Mouse (Mus musculus): ENCODE results near the gene Arl16.

The Arl16 gene

DNA sequence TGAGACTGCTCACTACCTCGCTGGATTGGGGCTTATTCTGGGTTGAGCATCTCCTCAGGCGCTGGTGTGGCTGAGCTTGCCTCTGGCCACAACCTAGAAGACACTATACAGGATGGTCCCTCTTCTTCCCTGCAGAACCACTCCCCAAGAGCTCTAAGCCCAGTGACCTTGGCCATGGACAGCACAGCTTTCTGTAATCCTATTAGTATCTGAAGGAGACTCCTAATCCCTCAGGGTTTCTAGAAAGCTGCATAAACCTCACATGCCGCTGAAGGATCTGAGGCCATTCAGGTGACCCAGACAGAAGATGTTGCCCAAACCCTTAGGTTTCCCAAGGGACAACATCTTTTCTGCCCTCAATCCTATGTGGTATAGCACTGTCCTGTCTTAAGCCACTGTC, 15.2 kb downstream of the Arl16 start:
- DNase-seq (ENCODE audit: low spot score in 2 of 2) = no peak

DNA sequence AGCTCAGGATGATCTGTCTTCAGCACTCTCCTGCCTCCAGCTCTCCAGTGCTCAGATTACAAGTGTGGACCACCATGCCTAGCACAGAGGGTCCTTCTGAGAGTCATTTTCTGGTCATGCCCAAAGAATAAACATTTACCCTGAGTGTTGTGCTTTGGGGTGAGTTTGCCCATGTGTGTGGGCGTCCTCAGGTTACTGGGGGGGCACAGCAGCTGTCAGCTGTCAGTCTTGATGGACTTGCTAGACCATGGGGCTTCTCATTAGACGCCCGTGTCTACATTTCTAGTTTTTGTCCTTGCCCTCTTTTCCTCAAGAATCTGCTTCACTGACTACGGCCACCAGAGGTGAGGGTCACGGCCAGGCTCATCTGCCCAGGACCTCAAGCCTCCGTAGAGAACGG, 20.2 kb downstream of the Arl16 start:
- DNase-seq (ENCODE audit: low spot score in 2 of 2) = no peak

DNA sequence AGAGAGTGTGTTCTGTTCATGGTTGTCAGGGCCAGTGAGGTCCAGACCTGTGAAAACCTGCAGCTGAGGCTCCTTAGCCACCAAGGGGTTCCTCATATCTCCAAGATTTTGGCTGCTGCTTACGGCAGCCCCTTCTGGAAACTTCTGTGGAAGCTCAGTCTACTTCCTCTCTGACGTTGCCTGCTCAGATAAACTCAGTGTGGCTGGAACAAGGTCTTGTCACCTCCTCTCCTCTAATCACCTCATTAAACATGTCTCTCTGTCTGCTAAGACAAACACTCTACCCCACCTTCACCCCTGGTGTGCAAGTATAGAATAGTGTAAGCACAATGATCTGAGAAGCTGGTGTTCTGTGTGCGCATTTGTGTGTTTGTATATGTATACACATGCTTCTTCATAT, 21.9 kb downstream of the Arl16 start:
- no peak for DNase-seq (ENCODE audit: low spot score in 2 of 2)

DNA sequence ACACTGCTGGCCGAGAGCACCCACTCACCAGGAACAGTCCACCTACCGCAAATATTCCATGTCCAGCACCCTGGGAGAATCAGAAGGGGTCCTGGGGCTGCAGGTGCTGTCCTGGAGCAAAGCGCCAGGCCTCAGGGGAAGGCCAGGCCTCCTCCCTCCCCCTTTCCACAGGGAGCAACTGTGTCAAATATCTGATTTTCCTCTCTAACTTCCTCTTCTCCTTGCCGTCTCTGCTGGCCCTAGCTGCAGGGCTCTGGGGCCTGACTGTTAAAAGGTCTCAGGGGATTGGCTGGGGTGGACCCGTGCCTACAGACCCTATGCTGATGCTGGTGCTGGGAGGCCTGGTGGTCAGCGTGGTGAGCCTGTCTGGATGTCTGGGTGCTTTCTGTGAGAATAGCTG, 23.3 kb downstream of the Arl16 start:
- no peak for DNase-seq (ENCODE audit: low spot score in 2 of 2)

DNA sequence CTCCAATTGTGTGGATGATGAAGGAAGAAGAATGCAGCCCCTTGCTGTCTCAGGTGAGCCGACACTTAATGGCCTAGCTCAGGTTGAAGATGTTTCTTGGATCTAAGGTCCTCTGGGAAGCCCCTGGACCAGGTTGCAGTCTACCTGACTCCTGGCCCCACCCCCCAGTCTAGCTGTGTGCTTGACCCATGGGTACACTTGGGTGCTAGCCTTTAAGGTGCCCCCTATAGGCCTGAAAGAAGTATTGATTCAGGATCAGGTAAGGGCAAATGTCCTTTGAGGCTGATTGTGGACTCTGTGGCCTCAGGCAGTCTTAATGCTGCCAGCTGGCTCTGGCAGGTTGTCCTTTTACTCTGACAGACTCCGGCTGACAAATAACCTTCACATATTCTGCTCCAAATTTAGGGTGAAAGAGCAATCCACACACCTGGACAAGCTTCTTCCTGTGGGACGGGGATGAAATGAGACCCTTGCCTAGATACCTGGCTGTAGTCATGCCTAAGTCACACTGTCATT, 24.6 kb downstream of the Arl16 start:
- no peak for DNase-seq (ENCODE audit: low spot score in 2 of 2)

DNA sequence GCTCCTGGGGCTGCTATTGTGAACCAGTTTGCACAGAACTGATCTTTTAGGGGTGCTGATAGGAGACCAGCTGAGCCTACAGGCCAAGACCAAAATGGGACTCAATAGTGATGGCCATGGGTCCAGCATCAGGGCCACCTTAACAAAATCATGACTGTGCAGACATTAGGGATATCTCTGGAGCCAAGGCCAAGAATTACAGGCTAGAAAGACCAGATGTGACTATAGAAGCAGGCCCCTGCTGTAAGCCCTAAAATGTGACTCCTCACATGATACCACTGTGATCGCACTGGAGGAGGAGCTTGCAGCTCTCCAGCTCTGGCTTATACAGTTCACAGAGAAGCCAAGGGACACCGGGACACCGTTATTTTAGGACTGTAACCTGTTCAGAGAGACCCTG, 25.1 kb downstream of the Arl16 start, which contains the start of gene Tspan10:
Gene Tspan10 (plus strand): TSS at position 301 of the 400 bp plus-strand sequence.
- DNase-seq (ENCODE audit: low spot score in 2 of 2) = no peak

DNA sequence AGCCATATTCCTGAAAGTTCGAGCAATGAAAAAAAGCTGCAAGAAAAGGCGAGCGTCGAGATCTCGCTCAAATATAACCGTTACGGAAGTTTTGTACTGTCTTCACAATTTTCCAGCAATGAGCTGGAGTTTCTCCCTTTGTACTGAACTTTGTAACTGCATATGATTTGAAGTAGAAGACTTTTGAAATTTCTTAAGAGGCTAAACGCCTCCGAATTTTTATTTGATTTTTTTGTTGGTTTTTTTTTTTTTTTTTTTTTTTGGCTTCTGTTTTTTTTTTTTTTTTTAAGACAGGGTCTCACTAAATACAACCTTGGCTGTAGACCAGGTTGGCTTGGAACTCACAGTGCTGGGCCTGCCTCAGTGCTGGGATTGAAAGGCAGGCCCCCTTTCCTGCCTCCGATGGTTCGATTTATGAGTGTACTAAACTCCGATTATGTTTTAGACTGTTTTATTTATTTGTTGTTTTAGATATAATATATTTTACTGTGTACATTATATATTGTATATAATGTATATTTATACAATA, 29.5 kb downstream of the Arl16 start:
- no peak for DNase-seq (ENCODE audit: low spot score in 2 of 2)

DNA sequence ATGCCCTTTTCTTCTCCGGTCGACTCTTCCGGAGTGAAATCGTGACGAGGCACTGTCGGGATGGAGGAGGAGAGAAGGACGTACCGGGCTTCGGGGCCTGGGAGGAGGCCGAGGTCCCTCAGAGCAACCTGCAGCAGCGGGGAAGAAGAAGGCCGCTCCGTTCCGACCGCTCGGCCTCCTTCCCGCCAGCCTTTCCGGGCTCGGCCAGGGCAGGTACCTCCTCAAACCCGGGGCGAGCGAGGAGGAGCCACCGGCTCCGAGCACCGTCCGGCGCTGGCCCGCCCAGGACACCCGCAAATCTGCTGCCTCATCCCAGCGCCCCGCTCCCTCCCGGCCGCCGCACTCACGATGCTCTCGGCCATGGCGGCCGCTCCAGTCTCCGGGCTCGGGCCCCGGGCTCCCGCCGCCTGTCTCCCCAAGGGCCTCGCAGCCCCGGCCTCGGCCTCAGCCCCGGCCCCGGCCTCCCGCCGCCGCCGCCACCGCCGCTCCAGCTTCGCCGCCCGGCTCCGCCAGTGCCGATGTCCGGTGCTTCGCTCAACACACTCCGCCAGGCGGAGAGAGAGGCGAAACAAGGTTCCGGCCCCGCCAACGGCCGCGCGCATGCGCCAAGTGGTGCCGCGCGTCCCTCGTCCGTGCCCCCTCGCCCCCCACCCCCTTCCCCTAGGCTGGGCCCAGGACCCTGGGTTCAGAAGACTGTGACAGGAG, 30.1 kb downstream of the Arl16 start, which contains the start of gene Nploc4:
Gene Nploc4 (minus strand): TSS at position 557 of the 705 bp plus-strand sequence.
- DNase-seq (ENCODE audit: low spot score in 2 of 2) = peak; percentile 89 to 90

DNA sequence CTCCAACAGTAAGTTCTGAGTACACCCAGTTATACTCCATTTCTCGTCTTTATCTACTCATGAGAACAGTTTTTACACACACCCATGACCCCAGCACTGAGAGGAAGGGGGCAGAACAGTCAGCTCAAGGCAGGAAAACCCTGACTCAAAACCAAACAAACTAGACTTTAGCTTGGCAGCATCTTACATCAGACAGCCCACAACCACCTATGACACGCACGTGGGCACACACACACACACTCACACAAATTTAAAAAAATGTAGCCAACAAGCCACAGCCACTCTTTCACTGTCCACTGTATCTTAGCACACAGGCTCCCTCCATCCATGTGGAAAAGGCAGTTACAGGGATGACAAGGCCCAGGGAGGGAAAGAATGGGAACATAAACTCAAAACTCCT, 40.7 kb downstream of the Arl16 start:
- no peak for DNase-seq (ENCODE audit: low spot score in 2 of 2)

DNA sequence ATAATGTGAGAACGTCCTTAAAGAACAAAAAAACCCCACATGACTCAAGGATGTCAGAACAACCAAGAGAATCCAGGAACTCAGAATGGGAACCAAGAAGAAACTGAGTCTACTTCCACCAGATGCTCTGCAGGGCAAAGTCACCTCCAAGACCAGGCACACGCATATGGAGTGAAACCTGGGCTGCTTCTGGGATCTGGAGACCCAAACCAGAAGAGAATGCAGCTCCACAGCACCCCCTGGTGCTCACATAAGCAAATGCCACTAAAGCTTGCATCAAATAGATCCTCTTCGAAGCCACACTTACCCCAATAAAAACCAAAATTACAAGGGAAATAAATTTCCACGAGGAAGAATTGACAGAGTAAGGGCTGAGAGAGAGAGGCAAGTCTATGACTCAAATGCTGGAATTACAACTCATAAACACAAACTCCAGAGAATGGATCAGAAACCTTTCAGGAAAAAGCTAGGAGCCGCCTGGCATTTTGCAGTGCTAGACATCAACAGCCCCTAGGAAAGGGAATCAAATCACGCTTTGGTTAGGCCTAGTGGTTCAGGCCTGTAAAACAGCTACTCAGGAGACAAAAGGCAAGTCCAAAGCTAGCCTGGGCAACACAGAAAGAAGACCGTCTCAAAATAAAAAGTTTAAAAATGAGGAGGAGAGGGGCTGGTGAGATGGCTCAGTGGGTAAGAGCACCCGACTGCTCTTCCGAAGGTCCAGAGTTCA, 43.7 kb downstream of the Arl16 start:
- DNase-seq (ENCODE audit: low spot score in 2 of 2) = peak in 1 of 2 experiments; percentile 49

DNA sequence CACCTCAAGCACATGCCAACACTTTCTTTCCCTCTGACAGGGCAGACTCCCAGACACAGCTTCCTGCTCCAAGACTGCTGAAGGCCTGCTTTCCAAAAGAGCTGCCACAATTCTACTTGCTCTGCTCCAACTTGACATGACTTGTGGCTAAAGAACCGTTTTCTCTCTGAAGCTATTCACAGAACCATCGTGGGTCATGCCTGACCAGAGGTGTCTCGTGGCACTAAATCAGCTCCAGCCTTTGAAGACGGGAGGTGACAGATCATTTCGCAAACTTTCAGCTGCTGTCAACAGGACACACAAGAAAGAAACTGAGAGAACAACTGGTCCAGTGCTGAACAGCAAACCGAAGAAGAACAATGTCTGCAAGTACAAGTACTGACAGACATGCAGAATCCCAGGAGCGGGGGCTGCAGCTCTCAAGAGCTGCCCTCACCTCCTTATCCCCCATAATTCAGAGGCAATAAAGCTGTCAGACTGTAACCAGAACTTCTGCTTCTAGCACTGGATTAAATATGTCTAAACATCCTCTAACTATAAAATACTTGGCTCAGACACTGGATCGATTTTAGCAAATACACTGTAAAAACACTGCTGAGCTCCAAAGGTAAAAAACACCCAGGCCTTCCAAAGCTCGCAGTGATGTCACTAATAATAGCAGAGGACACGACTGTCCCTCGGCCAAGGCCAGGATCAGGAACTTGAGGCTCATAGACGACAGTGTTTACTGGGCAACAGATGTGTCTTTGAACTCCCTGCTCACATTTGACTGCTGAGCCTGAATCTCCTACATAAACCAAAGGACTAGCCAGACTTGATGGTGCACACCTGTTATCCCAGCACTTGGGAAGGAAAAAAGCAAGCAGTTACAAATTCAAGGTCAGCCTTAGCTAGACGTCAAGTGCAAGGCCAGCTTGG, 44.5 kb downstream of the Arl16 start:
- peak in 1 of 2 experiments; percentile 25 for DNase-seq (ENCODE audit: low spot score in 2 of 2)

DNA sequence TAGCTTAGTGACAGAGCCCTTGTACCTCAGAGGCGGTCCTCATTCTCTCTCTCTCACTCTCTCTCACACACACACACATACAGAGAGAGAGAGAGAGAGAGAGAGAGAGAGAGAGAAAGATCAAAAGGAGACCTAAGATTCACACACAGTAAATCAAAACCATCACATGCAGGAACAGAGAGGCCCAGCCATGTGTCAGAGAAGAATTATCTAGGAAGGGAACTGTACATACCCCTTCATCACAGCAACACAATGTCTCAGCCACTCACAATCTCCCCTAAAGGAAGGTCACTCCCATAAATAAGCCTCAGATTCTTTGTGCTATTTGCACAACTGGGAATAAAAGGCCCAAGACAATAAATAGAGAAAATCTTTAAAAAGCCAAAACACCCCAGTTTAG, 48.8 kb downstream of the Arl16 start:
- DNase-seq (ENCODE audit: low spot score in 2 of 2) = no peak

DNA sequence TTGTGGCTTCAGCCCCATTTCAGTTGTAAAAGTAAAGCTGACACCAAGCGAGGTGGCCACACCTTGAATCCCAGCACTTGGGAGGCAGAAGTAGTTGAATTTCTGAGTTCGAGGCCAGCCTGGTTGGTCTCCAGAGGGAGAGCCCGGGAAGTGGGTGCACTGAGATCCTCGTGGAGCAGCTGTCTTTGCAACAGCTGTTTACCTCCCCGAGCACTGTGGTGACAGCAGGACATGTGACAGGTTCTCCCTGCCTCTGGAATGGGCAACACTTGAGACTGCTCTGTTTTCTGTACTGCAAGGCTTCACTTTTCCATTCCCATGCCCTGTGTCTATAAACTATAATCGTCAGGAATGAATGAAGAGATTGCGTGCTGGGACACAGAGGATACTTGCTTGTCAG, 49.6 kb downstream of the Arl16 start:
- no peak for DNase-seq (ENCODE audit: low spot score in 2 of 2)

All from urinary bladder, postnatal 4 days (tissue).